Mouse (Mus musculus): ENCODE results near the gene Sirt4.

Sirt4 gene

GRCm38 (mm10) chr5:115431061-115431897 is 53.2 kb downstream of the Sirt4 start:
- DNase-seq, result no peak

- no peak for DNase-seq
Measured at GRCm38 (mm10) chr5:115430187-115430960, 54.2 kb downstream of the Sirt4 start.

- DNase-seq, result no peak
Measured at GRCm38 (mm10) chr5:115429359-115430186, 55.0 kb downstream of the Sirt4 start, which contains the start of gene Msi1. TSS of gene Msi1 (plus strand) at chr5:115429599.

GRCm38 (mm10) chr5:115428831-115429358 is 55.6 kb downstream of the Sirt4 start:
- DNase-seq, result no peak
